Mouse (Mus musculus) cerebellum, postnatal 36 days (tissue): Measurements from ENCODE around the gene Gxylt1.
"Not testable (repeated sequence)": the region's sequence is repeated elsewhere in the genome, so short reads cannot be mapped to it uniquely, and the experiment has no call there.

ENCODE experiments used
- DNase-seq, 2 experiments: peaks; one replicate each; pipeline ENCODE4 v3.0.0; 2021 to 2022; ENCODE audit warnings: mixed read lengths in 2 of 2

Gxylt1 gene

DNA sequence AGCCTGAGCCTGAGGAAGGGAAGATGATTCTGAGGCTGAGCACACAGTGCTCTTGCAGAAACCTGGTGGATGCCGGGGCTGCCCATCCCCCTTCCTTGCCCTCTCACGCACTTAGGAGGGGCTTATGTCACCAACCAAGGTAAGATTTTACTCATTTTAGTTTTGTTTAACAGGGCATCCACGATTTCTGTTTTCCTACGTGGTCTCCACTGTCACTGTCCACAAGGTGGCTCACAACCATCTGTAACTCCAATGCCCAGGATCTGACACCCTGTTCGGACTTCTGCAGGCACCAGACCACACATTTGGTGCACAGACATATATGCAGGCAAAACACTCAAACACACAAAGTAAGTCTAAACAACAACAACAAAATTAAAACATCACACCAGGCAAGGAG is 12.2 kb downstream of the Gxylt1 start:
- DNase-seq = no peak

DNA sequence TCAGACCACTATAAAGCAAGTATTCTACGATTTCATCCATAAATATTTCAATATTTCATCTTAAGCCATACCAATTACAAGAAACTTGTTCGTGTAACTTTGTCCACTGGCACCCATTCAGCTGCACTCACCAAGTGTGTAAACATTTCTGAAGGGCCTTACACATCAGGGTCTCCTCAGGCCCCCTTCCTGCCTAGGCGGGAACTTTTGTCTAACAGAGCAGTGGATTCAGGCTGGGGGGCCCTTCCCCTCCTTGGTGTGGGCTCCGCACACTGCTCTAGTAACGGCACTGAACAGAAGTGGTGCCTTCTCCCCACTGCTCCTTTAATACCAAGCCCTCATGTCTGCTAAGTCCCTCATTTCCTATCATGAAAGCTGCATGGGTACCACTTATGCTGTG is 12.7 kb downstream of the Gxylt1 start:
- no peak for DNase-seq

DNA sequence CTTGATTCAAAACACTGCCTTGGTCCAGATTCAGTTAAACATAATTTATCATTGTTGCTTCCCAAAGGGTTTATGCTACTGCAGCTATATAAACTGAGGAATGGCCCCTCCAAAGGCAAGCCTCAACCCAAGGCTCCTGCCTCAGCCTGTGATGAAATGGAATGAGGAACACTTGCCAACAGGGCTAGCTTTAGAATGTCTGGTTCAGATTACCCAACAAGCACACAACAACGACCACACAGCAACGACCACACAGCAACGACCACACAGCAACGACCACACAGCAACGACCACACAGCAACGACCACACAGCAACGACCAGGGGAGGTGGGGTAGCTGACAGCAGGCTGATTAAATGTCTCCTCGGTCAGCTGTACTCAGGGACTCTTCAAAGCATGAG is 15.0 kb downstream of the Gxylt1 start:
- no peak for DNase-seq

DNA sequence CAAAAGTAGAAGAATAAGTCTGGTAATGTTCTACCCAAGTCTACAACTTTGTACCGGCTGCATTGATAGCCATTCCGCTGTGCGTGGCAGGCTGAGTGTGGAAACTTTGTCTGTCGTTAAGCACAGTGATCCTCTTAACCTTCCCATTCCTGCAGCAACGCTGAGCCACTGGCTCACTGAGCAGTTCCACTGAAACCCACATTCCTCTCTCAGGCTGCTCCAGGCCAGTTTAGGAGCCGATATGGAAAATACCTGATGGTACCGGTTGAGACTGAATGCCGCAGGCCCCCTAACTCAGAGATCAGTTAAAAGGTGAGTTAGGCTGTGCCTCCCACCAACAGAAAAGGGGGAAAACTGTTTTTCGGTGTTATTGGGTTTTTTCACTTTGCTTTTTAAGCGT is 19.7 kb downstream of the Gxylt1 start:
- no peak for DNase-seq

DNA sequence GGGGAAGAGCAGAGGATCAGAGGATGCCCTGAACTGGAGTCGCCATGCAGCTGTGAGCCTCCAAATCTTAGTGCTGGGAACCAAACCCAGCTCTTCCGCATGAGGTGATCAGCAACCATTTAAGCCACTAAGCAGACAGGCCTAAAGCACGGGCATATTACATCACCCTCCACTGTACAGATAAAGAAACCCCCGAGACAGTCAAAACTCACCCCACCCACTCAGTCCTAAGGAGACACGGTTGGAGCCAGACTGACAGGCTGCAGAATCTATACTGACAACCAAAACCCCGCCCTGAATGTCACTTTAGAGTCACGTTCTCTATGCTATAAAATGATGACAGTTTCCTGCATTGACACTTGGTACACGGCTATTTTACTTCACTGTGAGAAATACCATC is 21.8 kb downstream of the Gxylt1 start:
- no peak for DNase-seq

DNA sequence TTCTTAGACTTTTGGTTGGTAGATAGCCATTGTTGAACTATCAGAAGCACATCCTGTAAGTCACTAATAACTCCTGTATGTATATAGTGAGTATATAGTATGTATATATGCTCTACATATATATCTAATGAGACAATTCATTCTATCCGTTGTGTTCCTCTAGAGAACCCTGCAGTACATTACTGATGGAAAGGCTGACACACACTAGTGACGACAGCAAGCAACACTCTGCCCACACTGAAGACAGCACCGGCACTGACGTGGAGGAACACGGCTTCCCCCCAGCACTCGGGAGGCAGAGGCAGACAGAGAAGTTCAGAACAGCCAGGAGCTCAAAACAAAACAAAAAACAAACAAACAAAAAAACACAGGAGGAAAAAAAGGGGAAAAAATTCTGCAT is 22.6 kb downstream of the Gxylt1 start:
- DNase-seq = no peak

DNA sequence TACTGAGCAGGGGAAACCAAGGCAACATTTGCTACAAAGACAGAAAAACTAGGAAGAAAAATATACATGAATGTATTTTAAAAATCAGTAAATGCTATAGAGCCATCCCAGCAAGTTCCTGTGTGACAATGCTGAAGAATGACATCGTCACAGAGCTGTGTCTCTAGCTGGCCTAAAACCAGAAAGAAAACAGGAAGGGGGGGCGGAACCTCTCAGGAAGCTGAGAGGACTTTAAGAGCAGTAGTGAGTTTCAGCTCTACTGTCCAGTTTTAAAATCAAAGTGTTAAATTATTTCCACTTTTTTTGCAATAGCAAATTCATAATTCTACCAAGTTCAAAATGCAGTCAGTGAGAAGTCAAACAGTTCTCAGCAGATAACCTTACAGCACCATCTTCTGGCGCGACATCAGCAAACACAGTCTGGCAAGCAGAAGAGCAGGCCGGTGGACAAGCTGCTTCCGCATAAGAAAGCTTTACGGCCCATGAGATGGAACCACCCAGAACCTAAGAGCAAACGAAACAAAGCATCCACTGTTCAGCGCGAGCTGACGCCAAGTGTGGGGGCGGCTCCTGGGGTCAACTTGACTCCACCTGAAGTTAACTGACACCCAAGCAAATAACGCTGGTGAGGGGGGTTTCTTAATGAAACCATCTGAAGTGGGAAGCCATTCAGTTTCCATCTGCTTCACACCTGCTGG is 23.3 kb downstream of the Gxylt1 start:
- DNase-seq = no peak

DNA sequence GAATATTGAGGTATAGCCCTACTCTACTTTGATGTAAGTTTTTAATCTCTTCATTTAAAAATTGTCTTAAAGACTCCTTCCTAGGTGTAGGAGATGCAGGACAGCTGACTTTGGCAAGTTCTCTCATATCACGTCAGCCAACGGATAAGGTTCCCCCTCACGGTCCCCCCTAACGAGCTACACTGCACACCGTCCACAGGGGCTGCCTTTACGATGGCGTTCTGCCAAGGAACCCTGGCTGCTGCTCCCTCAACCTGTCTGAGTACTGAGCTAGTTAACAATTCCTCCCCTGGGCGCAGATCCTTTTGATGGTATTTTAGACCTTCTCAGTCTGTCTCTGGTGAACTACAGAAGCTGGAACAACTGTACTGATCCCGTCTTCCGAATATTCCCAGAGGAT is 31.8 kb downstream of the Gxylt1 start:
- no peak for DNase-seq

DNA sequence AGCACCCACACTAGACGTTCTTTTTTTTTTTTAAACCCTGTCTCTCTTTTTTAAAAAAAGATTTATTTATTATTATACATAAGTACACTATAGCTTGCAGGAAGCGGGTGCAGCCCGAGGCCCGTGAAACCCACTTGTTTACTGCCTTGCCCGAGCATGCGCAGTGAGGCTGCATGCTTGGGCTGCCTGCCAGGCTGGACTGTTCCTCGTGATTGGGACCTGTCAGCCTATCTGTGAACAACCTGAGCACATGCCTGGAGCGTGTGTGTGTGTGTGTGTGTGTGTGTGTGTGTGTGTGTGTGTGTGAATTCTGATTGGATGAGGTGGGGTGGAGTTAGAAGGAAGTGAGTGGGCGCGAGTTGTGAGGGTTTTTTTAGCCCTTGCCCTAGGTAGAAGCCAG is 38.5 kb downstream of the Gxylt1 start:
- DNase-seq = not testable (repeated sequence)

DNA sequence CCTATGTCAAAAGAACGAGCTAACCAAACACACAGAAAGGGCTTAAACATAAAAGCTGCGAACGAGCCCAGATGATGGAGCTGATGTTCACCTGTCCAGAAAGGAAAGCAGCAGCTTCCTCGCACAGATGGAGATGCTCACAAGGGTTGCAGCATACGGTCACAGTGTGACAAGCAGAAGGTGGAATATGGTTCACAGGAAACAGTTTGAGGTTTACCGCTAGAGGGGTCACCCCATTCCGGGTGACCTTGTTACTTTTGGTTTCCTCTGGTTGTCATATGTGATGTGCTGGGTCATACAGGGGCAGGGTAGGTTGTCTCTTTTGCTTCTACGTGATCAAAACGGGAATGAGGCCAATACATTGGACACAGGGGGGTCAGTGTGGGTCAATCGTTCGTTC is 46.0 kb downstream of the Gxylt1 start:
- DNase-seq = no peak

DNA sequence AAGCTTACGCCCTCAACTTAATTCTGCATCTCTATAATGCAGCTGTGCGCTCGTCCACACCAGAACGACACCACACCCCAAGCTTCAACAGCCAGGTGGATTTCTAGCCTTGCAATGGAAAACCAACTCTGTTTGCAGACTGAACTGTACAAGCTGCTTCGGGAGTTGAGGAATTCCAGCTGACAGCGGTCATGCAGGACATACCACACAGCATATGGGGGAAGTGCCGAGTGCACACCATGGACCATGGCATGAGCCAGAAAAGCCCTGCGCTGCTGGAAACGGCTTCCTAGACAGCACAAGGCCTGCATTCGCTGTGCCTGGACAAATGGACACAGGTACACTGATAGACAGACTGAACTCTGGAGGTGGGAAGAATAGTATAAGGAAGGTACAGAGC is 46.6 kb downstream of the Gxylt1 start:
- DNase-seq = no peak

DNA sequence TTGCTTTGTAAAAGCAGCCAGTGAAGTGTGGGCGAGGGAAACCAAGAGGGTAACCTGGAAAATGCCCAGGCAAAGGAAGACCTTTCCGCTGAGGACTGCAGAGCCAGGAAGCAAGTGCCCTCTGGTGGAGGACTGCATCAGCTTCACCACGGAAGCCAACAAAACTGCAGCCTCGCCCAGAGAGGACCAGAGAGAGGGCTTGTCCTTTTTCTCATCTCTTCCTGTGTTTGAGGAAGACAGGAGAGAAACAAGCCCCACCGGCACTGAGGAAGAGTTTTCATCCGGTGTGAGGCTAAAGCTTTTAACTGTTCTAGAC is 47.3 kb downstream of the Gxylt1 start:
- DNase-seq = peak; percentile 19 to 30

DNA sequence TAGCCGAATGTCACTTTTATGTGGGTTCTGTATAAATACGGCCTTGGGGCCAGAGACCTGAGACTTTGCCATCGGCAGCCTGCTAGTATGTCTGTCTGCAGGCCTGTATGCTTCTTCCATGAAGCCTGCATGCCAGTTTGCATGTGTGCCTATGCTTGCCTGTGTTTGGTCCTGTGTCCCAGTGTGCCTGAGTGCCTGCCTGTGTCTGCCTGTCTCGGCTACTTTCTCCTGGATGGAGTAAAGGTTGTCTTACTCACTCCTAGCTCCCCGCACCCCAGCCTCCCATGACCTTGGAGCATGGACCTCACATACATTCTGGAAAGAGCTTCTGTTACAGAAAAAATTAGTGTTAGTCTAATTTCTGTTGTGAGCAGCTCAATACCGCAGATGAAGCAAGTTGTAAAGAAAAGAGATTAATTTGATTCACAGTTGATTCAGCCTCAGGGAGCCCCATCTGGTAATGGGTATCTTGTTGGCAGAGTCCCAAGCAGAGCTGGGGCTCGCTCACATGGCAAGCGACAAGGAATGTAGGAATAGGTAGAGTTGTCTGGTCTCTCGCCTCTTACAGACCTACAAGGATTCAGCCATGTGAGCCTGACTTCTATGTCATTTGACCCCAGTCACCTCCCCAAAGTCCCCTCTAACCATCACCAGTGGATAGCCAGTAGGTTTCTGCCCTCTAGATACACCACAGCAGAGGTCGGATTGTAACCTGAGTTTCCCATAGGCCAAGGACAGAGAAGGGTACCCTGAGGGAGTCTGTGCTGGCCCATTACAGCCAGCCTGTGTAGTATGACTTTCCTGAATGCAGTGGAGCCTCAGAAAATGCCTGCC is 47.8 kb downstream of the Gxylt1 start:
- peak in 1 of 2 experiments; percentile 13 for DNase-seq

DNA sequence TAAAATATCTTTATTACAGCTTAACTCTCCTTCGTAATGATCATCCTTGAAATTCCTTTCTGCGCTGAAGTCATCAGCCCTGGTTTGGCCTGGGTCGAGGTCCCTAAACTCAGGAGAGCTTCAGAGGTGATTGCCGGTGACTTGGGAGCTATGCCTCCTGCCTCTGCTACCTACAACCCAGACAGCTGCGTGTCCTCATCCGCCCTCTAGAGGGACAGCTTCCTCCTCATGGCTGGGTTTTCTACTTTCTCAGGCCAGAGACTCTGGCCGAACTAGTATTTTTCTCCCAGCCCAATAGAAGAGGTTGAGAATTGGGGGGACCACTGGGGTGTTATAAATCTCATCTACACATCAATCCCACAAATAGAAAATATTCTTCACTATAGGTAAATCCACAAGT is 52.5 kb downstream of the Gxylt1 start:
- no peak for DNase-seq

DNA sequence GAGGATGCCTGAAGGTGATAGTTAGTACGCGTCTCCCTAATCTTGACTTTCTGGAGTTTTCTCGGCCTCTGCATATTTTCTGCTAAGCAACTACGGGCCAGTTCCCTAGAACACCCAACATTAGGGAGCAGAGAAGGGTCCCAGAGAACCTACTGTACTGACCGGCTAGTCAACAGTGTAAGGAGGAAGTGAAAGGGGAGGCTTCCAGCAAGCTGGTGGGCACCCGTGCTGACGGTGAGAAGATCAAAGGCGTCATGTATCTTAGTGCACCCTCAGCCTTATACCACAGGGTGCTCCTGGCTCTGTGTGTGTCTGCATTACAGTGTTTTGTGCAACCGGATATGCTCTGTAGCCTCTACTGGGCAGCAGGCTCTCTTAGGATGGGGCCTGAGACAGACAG is 62.4 kb downstream of the Gxylt1 start:
- no peak for DNase-seq

DNA sequence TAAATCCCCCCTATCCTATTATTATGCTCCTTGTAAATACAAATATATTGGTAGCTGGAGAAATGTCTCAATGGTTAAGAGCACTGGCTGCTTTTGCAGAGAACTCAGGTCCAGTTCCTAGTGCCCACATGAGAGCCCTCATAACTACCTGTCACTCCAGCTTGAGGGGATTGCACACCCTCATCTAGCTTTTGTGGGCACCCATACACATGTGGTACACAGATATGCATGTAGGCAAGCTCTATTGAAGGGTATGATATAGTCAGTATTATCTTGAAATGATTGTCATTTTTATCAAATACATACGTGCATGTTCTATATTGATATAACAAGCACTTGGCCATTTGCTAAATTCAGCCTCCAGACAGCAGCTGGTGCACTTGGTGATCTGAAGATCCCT is 70.1 kb downstream of the Gxylt1 start:
- DNase-seq = no peak

DNA sequence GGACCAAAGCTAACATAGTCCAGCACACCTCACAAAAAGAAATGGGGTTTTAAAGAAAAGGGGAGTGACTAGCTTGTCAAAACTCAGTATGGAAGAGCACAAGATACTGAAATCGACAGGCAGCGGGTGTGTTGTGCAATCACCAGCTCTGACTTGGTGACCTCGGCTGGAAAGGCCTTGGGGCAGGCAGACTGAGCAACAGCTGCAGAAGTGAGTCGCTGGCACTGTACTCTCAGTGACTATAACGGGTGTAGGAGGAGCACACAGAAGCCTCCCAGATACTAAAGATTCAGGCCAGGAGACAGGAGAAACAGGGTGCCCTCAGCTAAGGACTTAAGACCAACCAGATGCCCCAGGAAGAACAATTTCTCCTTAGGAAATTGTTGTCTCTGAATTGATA is 73.0 kb downstream of the Gxylt1 start:
- DNase-seq = no peak

DNA sequence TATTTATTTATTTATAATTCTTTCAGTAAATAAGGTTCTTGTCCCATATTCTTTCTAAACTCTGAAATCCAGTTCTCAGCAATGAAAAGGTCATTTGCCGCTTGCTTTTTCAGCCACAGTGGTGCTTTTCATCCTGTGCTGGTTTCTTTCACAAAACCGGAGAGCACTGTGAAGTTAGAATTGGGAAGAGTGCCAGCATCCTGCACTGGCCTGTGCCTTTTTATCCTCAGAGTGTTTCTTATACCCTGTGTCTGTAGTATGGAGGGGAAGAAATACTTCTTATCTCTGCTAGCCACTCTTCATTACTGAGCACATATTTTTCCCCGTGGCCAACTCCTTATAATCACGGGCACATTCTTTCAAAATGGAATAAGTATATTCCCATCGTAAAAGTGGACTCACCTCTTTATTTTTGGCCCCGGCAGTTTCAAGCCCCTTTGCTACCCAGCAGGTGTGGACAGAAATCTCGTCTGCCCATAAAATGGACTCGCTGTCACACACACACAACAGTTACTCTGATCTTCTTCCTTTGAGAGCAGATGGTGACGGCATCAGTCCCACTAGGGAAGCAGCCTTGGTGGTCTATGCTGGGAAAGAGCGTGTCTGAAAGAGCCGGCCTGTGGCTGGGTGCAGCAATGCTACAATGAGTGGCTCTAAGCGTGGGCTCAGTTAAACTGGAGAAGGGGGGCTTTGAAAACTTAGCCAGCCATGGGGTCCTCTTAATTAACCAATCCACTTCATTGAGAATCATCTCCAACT is 83.4 kb downstream of the Gxylt1 start:
- no peak for DNase-seq
